Mouse (Mus musculus) hindbrain, postnatal 0 days (tissue): Measurements from ENCODE around the gene Natd1. TPM values are rescaled to one million over a fixed set of nuclear protein-coding genes. Genes with fewer than 3 reads are reported as not detected.

ENCODE experiments used
- ATAC-seq: fragments of 200-750 bp; cut with Nextera tagmentation; 2 replicates; pipeline ENCODE4 v1.8.0; 2017; ENCODE audit warnings: mild to moderate bottlenecking, moderate TSS enrichment, moderate library complexity
- DNase-seq: peaks from one replicate; pipeline ENCODE4 v3.0.0-alpha.2; 2015; ENCODE audit warnings: low spot score
- H3K27ac ChIP-seq: fragments of 300-500 bp; sonication (generic); 2 replicates; pipeline ENCODE4 v1.5.1; 2014; ENCODE audit warnings: mild to moderate bottlenecking
- H3K27me3 ChIP-seq: fragments of 300-500 bp; sonication (generic); 2 replicates; pipeline ENCODE4 v1.6.1; 2014; ENCODE audit warnings: low read length, mixed read lengths; ENCODE audit not compliant: insufficient read depth
- H3K36me3 ChIP-seq: fragments of 300-500 bp; sonication (generic); 2 replicates; pipeline ENCODE4 v1.6.1; 2014; ENCODE audit warnings: low read length, mixed read lengths; ENCODE audit not compliant: insufficient read depth
- H3K4me1 ChIP-seq: fragments of 300-500 bp; sonication (generic); 2 replicates; pipeline ENCODE4 v1.6.1; 2014; ENCODE audit warnings: antibody characterized with exemption, low read length, mixed read lengths; ENCODE audit not compliant: insufficient read depth
- H3K4me2 ChIP-seq: fragments of 300-500 bp; sonication (generic); 2 replicates; pipeline ENCODE4 v1.6.1; 2014; ENCODE audit warnings: low read depth, mild to moderate bottlenecking, low read length, moderate library complexity, mixed read lengths
- H3K4me3 ChIP-seq: fragments of 300-500 bp; sonication (generic); 2 replicates; pipeline ENCODE4 v1.5.1; 2014; ENCODE audit warnings: low read length
- H3K9ac ChIP-seq: fragments of 300-500 bp; sonication (generic); replicated peaks from 2 replicates; pipeline ENCODE4 v1.6.1; 2014; ENCODE audit warnings: mild to moderate bottlenecking, low read length, moderate library complexity, mixed read lengths
- H3K9me3 ChIP-seq: fragments of 300-500 bp; sonication (generic); 2 replicates; pipeline ENCODE4 v1.6.1; 2016; ENCODE audit warnings: low read length, mixed read lengths
- CTCF ChIP-seq: IDR thresholded peaks from 2 replicates; pipeline ENCODE4 v1.5.1; 2016; ENCODE audit warnings: antibody characterized with exemption, control low read depth, low read depth
- WGBS: fragments of 180-500 bp; shearing (Covaris S2); extraction: QIAGEN DNeasy Blood & Tissue Kit; methylation state at CpG from one replicate; pipeline ENCODE4 v1.1.7; 2014; 5-methylcytosine and 5-hydroxymethylcytosine counted together
- polyA plus RNA-seq: library from polyadenylated mRNA; unstranded; fragments of >200 nt; fragmentation: Nextera tagmentation; extraction: Ambion mirVana; gene quantifications from 2 replicates; pipeline ENCODE4 v1.2.1, GENCODE M21; 2015
- total RNA-seq: library from RNA; depleted of rRNA; stranded (reverse); fragments of >200 nt; gene quantifications from 2 replicates; pipeline ENCODE4 v1.2.3, GENCODE M21; 2014; rRNA removed

The Natd1 gene
- total and polyA plus RNA-seq, 2 experiments from 2014 or later: 16.0 to 38.7 TPM

DNA sequence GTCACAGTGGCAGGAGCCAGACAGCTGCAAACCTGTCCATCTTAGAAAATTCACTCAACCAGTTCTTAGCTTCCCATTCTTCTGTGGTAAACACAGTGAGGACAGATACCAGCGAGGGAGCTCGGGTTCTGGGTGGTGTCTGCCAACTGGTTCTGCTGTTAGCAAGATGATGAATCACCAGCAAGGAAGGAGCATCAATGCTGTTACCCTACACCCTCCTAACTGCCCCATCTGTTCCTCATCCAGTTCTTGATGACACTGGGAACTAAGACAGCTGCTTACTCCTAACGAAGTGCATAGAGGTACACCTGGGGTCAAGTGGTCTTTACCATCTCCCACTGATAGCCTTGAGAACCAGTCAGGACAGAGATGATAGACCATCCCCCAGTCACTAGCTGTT lies 58.0 kb downstream of the Natd1 start:
- Histone ChIP-seq H3K4me2 (no peak overlapping the region), H3K4me3 (no peak overlapping the region), H3K27me3 (no peaks in the 10 kb centered on the region), H3K4me1 (no peaks in the 10 kb centered on the region), H3K27ac (no peak overlapping the region), H3K36me3 (peaks cover 42% of the 10 kb centered on the region), H3K9ac (no peak overlapping the region), H3K9me3 (no peaks in the 10 kb centered on the region)
- ATAC-seq (no peak), DNase-seq (no peak)
- 61% methylated on average over 3 of the region's 3 CpGs for WGBS
- no peak for TF ChIP-seq CTCF

Other genes starting within 250 kb of the Natd1 start
- gene Llgl1, start 215.0 kb downstream of the Natd1 start, total RNA-seq: 60.2 and 75.5 TPM in 2 replicates
- 35.2 and 36.7 TPM in 2 replicates for gene Llgl1, start 215.0 kb downstream of the Natd1 start, polyA plus RNA-seq
- 77.1 and 112 TPM in 2 replicates for gene Flii, start 187.5 kb downstream of the Natd1 start, total RNA-seq
- gene Flii, start 187.5 kb downstream of the Natd1 start, polyA plus RNA-seq: 39.9 and 42.7 TPM in 2 replicates
- 38.0 and 40.6 TPM in 2 replicates for gene Mief2, start 186.4 kb downstream of the Natd1 start, total RNA-seq
- 24.8 and 26.0 TPM in 2 replicates for gene Mief2, start 186.4 kb downstream of the Natd1 start, polyA plus RNA-seq
- 10.5 and 11.0 TPM in 2 replicates for gene Top3a, start 137.4 kb downstream of the Natd1 start, total RNA-seq
- gene Top3a, start 137.4 kb downstream of the Natd1 start, polyA plus RNA-seq: 3.9 and 4.6 TPM in 2 replicates
- 14.6 and 15.2 TPM in 2 replicates for gene Smcr8, start 137.2 kb downstream of the Natd1 start, total RNA-seq
- gene Smcr8, start 137.2 kb downstream of the Natd1 start, polyA plus RNA-seq: 3.1 TPM in 2 replicates
- 11.9 and 14.4 TPM in 2 replicates for gene Shmt1, start 103.0 kb downstream of the Natd1 start, total RNA-seq
- 7.8 and 10.9 TPM in 2 replicates for gene Shmt1, start 103.0 kb downstream of the Natd1 start, polyA plus RNA-seq
- 29.8 and 30.7 TPM in 2 replicates for gene Dhrs7b, start 84.1 kb downstream of the Natd1 start, total RNA-seq
- gene Dhrs7b, start 84.1 kb downstream of the Natd1 start, polyA plus RNA-seq: 38.2 and 38.5 TPM in 2 replicates
- gene Tmem11, start 35.5 kb downstream of the Natd1 start, total RNA-seq: 34.6 and 72.0 TPM in 2 replicates
- gene Tmem11, start 35.5 kb downstream of the Natd1 start, polyA plus RNA-seq: 52.1 and 57.1 TPM in 2 replicates
- gene Map2k3, start 17.3 kb upstream of the Natd1 start, total RNA-seq: 15.0 and 22.2 TPM in 2 replicates
- 23.6 and 25.3 TPM in 2 replicates for gene Map2k3, start 17.3 kb upstream of the Natd1 start, polyA plus RNA-seq
- 16.0 and 16.6 TPM in 2 replicates for gene Kcnj12, start 107.8 kb upstream of the Natd1 start, total RNA-seq
- gene Kcnj12, start 107.8 kb upstream of the Natd1 start, polyA plus RNA-seq: 3.3 TPM in 2 replicates
- 2.7 and 7.0 TPM in 2 replicates for gene Tnfrsf13b, start 212.0 kb upstream of the Natd1 start, total RNA-seq
- gene Tnfrsf13b, start 212.0 kb upstream of the Natd1 start, polyA plus RNA-seq: 1.1 and 1.5 TPM in 2 replicates